Mouse (Mus musculus): ENCODE measurements around the gene Adam12. TPM values are rescaled to one million over a fixed set of nuclear protein-coding genes. Genes with fewer than 3 reads are reported as not detected.

The Adam12 gene
- polyA plus RNA-seq, 1 experiment from 2014 or later = 2.3 TPM

- Histone ChIP-seq H3K4me1 (no peaks in the 10 kb centered on the region), H3K4me2 (replicated peaks) (no peak overlapping the region), H3K27ac (replicated peaks) (no peak overlapping the region), H3K36me3 (no peaks in the 10 kb centered on the region), H3K27me3 (no peaks in the 10 kb centered on the region), H3K9me3 (no peaks in the 10 kb centered on the region), H3K9ac (replicated peaks) (no peak overlapping the region), H3K4me3 (no peak overlapping the region)
- no peak for ATAC-seq (replicated peaks)
- WGBS = 88% methylated on average over 5 of the region's 5 CpGs
These were observed 261.5 kb downstream of the Adam12 start for GRCm38 (mm10) chr7:133970407-133970806.

- Histone ChIP-seq H3K9me3 (no peaks in the 10 kb centered on the region), H3K27me3 (no peaks in the 10 kb centered on the region), H3K4me3 (no peak overlapping the region), H3K27ac (replicated peaks) (no peak overlapping the region), H3K9ac (replicated peaks) (no peak overlapping the region), H3K36me3 (no peaks in the 10 kb centered on the region), H3K4me1 (no peaks in the 10 kb centered on the region), H3K4me2 (replicated peaks) (no peak overlapping the region)
- 37% methylated on average over 5 of the region's 5 CpGs for WGBS
- ATAC-seq (replicated peaks) = no peak
These were observed 264.0 kb downstream of the Adam12 start for GRCm38 (mm10) chr7:133967906-133968305.

- ATAC-seq (replicated peaks) = no peak
- no peak overlapping the region for H3K27ac ChIP-seq (replicated peaks)
- H3K4me1 ChIP-seq = no peaks in the 10 kb centered on the region
- no peak overlapping the region for H3K9ac ChIP-seq (replicated peaks)
- no peaks in the 10 kb centered on the region for H3K9me3 ChIP-seq
- no peaks in the 10 kb centered on the region for H3K36me3 ChIP-seq
- 82% methylated on average over 8 of the region's 8 CpGs for WGBS
- H3K4me3 ChIP-seq = no peak overlapping the region
- H3K27me3 ChIP-seq = no peaks in the 10 kb centered on the region
- H3K4me2 ChIP-seq (replicated peaks) = no peak overlapping the region
These were observed 268.4 kb downstream of the Adam12 start for GRCm38 (mm10) chr7:133963501-133963900.

- WGBS = 67% methylated on average over 4 of the region's 4 CpGs
These were observed 272.7 kb downstream of the Adam12 start for GRCm38 (mm10) chr7:133959200-133959599.

GRCm38 (mm10) chr7:133957873-133958272 is 274.1 kb downstream of the Adam12 start:
- no peak for ATAC-seq (replicated peaks)
- Histone ChIP-seq H3K4me2 (replicated peaks) (no peak overlapping the region), H3K27ac (replicated peaks) (no peak overlapping the region), H3K9ac (replicated peaks) (no peak overlapping the region), H3K36me3 (no peaks in the 10 kb centered on the region), H3K4me3 (no peak overlapping the region), H3K27me3 (no peaks in the 10 kb centered on the region), H3K9me3 (no peaks in the 10 kb centered on the region), H3K4me1 (no peaks in the 10 kb centered on the region)
- WGBS = 48% methylated on average over 2 of the region's 2 CpGs

More at GRCm38 (mm10) chr7:133959200-133959599, 272.7 kb downstream of the Adam12 start:
- H3K4me3 ChIP-seq = no peak overlapping the region
- no peaks in the 10 kb centered on the region for H3K4me1 ChIP-seq
- ATAC-seq (replicated peaks) = no peak
- H3K9me3 ChIP-seq = no peaks in the 10 kb centered on the region
- H3K27ac ChIP-seq (replicated peaks) = no peak overlapping the region
- H3K27me3 ChIP-seq = no peaks in the 10 kb centered on the region
- H3K9ac ChIP-seq (replicated peaks) = no peak overlapping the region
- H3K4me2 ChIP-seq (replicated peaks) = no peak overlapping the region
- no peaks in the 10 kb centered on the region for H3K36me3 ChIP-seq

GRCm38 (mm10) chr7:133954111-133955091 is 277.5 kb downstream of the Adam12 start:
- WGBS = 67% methylated on average over 9 of the region's 9 CpGs
- H3K9me3 ChIP-seq = no peaks in the 10 kb centered on the region
- no peak overlapping the region for H3K4me3 ChIP-seq
- ATAC-seq (replicated peaks) = no peak
- no peak overlapping the region for H3K4me2 ChIP-seq (replicated peaks)
- no peak overlapping the region for H3K9ac ChIP-seq (replicated peaks)
- H3K27me3 ChIP-seq = no peaks in the 10 kb centered on the region
- H3K27ac ChIP-seq (replicated peaks) = no peak overlapping the region
- no peaks in the 10 kb centered on the region for H3K4me1 ChIP-seq
- H3K36me3 ChIP-seq = no peaks in the 10 kb centered on the region

- no peaks in the 10 kb centered on the region for H3K9me3 ChIP-seq
- no peak for ATAC-seq (replicated peaks)
- H3K36me3 ChIP-seq = no peaks in the 10 kb centered on the region
- no peak overlapping the region for H3K9ac ChIP-seq (replicated peaks)
- H3K4me2 ChIP-seq (replicated peaks) = no peak overlapping the region
- H3K4me3 ChIP-seq = no peak overlapping the region
- no peaks in the 10 kb centered on the region for H3K27me3 ChIP-seq
- no peak overlapping the region for H3K27ac ChIP-seq (replicated peaks)
- no peaks in the 10 kb centered on the region for H3K4me1 ChIP-seq
- 78% methylated on average over 14 of the region's 14 CpGs for WGBS
These were observed 280.0 kb downstream of the Adam12 start for GRCm38 (mm10) chr7:133951777-133952545.

- Histone ChIP-seq H3K9ac (replicated peaks) (no peak overlapping the region), H3K36me3 (no peaks in the 10 kb centered on the region), H3K4me2 (replicated peaks) (no peak overlapping the region), H3K9me3 (no peaks in the 10 kb centered on the region), H3K4me3 (no peak overlapping the region), H3K4me1 (no peaks in the 10 kb centered on the region), H3K27ac (replicated peaks) (no peak overlapping the region), H3K27me3 (no peaks in the 10 kb centered on the region)
- ATAC-seq (replicated peaks) = no peak
- WGBS = 53% methylated on average over 2 of the region's 2 CpGs
These were observed 284.6 kb downstream of the Adam12 start for GRCm38 (mm10) chr7:133947360-133947759.

GRCm38 (mm10) chr7:133946757-133947345 is 285.1 kb downstream of the Adam12 start:
- no peak for ATAC-seq (replicated peaks)
- Histone ChIP-seq H3K27ac (replicated peaks) (no peak overlapping the region), H3K36me3 (no peaks in the 10 kb centered on the region), H3K27me3 (no peaks in the 10 kb centered on the region), H3K9me3 (no peaks in the 10 kb centered on the region), H3K4me3 (no peak overlapping the region), H3K4me2 (replicated peaks) (no peak overlapping the region), H3K9ac (replicated peaks) (no peak overlapping the region), H3K4me1 (no peaks in the 10 kb centered on the region)
- 66% methylated on average over 2 of the region's 2 CpGs for WGBS

GRCm38 (mm10) chr7:133946113-133946512 is 285.8 kb downstream of the Adam12 start:
- WGBS = 87% methylated on average over 4 of the region's 4 CpGs
- no peak overlapping the region for H3K4me3 ChIP-seq

GRCm38 (mm10) chr7:133940405-133940804 is 291.5 kb downstream of the Adam12 start:
- Histone ChIP-seq H3K27ac (replicated peaks) (no peak overlapping the region), H3K36me3 (no peaks in the 10 kb centered on the region), H3K27me3 (no peaks in the 10 kb centered on the region), H3K4me1 (no peaks in the 10 kb centered on the region), H3K4me3 (no peak overlapping the region), H3K9me3 (no peaks in the 10 kb centered on the region), H3K4me2 (replicated peaks) (no peak overlapping the region), H3K9ac (replicated peaks) (no peak overlapping the region)
- 79% methylated on average over 4 of the region's 4 CpGs for WGBS
- no peak for ATAC-seq (replicated peaks)

More at GRCm38 (mm10) chr7:133946113-133946512, 285.8 kb downstream of the Adam12 start:
- Histone ChIP-seq H3K4me1 (no peaks in the 10 kb centered on the region), H3K9me3 (no peaks in the 10 kb centered on the region), H3K36me3 (no peaks in the 10 kb centered on the region), H3K27ac (replicated peaks) (no peak overlapping the region), H3K4me2 (replicated peaks) (no peak overlapping the region), H3K9ac (replicated peaks) (no peak overlapping the region), H3K27me3 (no peaks in the 10 kb centered on the region)
- no peak for ATAC-seq (replicated peaks)

GRCm38 (mm10) chr7:133937473-133937872 is 294.5 kb downstream of the Adam12 start:
- no peaks in the 10 kb centered on the region for H3K9me3 ChIP-seq
- no peak overlapping the region for H3K4me2 ChIP-seq (replicated peaks)
- no peak overlapping the region for H3K27ac ChIP-seq (replicated peaks)
- no peak overlapping the region for H3K9ac ChIP-seq (replicated peaks)
- 86% methylated on average over 3 of the region's 3 CpGs for WGBS
- H3K36me3 ChIP-seq = no peaks in the 10 kb centered on the region
- H3K27me3 ChIP-seq = no peaks in the 10 kb centered on the region
- H3K4me3 ChIP-seq = no peak overlapping the region
- no peak for ATAC-seq (replicated peaks)
- H3K4me1 ChIP-seq = no peaks in the 10 kb centered on the region
